Mouse (Mus musculus) heart, embryonic 15.5 days (tissue): ENCODE data around the gene Tenm3. TPM values are rescaled to one million over a fixed set of nuclear protein-coding genes. Genes with fewer than 3 reads are reported as not detected.

ENCODE experiments used
- ATAC-seq: fragments of 200-750 bp; cut with Nextera tagmentation; replicated peaks from 2 replicates; pipeline ENCODE4 v1.8.0; 2017; ENCODE audit warnings: low read depth, moderate TSS enrichment; ENCODE audit not compliant: insufficient number of reproducible peaks, insufficient read depth, low FRiP score
- H3K27ac ChIP-seq: fragments of 300-500 bp; sonication (generic); 2 replicates; pipeline ENCODE4 v1.5.1; 2015; ENCODE audit warnings: mild to moderate bottlenecking, inconsistent platforms
- H3K27me3 ChIP-seq: fragments of 300-500 bp; sonication (generic); 2 replicates; pipeline ENCODE4 v1.6.1; 2015; ENCODE audit warnings: inconsistent platforms
- H3K36me3 ChIP-seq: fragments of 300-500 bp; sonication (generic); 2 replicates; pipeline ENCODE4 v1.6.1; 2015; ENCODE audit warnings: mild to moderate bottlenecking, inconsistent platforms
- H3K4me1 ChIP-seq: fragments of 300-500 bp; sonication (generic); replicated peaks from 2 replicates; pipeline ENCODE4 v1.6.1; 2015; ENCODE audit warnings: inconsistent platforms
- H3K4me2 ChIP-seq: fragments of 300-500 bp; sonication (generic); 2 replicates; pipeline ENCODE4 v1.6.1; 2015; ENCODE audit warnings: inconsistent platforms, mild to moderate bottlenecking, moderate library complexity
- H3K4me3 ChIP-seq: fragments of 300-500 bp; sonication (generic); 2 replicates; pipeline ENCODE4 v1.5.1; 2015; ENCODE audit warnings: mild to moderate bottlenecking, inconsistent platforms
- H3K9ac ChIP-seq: fragments of 300-500 bp; sonication (generic); 2 replicates; pipeline ENCODE4 v1.6.1; 2015; ENCODE audit warnings: mild to moderate bottlenecking, inconsistent platforms
- H3K9me3 ChIP-seq: fragments of 300-500 bp; sonication (generic); replicated peaks from 2 replicates; pipeline ENCODE4 v1.6.1; 2016; ENCODE audit warnings: inconsistent platforms
- WGBS: fragments of 180-500 bp; shearing (Covaris S2); methylation state at CpG from one replicate; pipeline ENCODE4 v1.1.7; 2015; ENCODE audit warnings: mixed read lengths; 5-methylcytosine and 5-hydroxymethylcytosine counted together
- polyA plus RNA-seq: library from polyadenylated mRNA; unstranded; fragments of >200 nt; fragmentation: Nextera tagmentation; extraction: Ambion mirVana; gene quantifications from 2 replicates; pipeline ENCODE4 v1.2.1, GENCODE M21; 2015

Tenm3 gene
- 5.0 and 8.1 TPM in 2 replicates for polyA plus RNA-seq

DNA sequence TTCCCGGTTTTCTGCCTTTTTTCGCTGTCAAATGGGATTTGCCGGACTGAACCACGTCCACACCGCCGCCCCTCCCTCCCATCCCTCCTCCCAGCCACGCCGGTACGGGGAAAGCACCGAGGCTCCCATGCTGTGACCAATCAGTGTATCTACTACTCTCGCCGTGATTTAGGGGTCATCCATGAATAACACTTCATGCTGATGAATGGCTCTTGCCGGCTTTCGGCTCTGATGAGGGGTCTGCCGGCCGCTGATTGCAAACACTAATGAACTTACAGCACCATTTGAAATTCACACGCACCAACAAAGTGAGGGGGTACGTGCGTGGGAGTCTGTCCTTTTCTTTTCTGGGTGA lies at the start of gene Tenm3:
Tenm3 (minus strand) TSS at position 21 of the 355 bp plus-strand sequence.
- no peaks in the 10 kb centered on the region for H3K9me3 ChIP-seq
- peaks cover 22% of the 10 kb centered on the region for H3K4me1 ChIP-seq
- peak within 1 kb of the TSS; percentile 32; the same call in 1 of the 2 replicates for H3K27ac ChIP-seq
- peak within 1 kb of the TSS; percentile 98 for H3K4me2 ChIP-seq
- peaks cover 73% of the 10 kb centered on the region for H3K27me3 ChIP-seq
- no peaks in the 10 kb centered on the region for H3K36me3 ChIP-seq
- H3K9ac ChIP-seq: peak within 1 kb of the TSS; percentile 64
- ATAC-seq: 0 out of 2 replicates have a peak, but pooled peaks have one; percentile 40
- H3K4me3 ChIP-seq: peak within 1 kb of the TSS; percentile 88
- under 1% methylated on average over 19 of the region's 19 CpGs for WGBS

DNA sequence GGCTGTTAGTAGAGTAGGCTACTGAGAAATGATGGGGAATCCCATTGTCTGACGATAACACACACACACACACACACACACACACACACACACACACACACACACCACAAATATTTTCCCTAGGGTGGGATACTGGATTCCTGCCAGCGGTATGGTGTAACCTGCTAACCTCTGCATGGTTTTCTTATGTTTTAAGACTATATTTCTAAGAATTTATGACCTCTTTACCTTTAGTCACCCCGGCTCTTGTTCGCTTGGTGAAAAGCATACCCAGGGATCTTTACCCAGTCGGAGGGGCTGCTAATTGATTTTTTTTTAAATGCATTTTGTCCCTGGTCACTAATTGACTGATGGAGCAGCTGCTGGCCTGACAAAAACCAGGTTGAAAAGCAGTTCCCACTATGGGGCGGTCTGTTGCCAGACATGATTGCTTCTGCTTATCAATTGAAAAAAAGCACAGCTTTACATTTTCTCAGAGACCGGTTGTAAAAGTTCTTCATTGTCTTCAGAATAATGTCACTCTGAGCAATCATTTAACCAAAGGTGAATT lies 46.5 kb upstream of the Tenm3 start:
- 65% methylated on average over 7 of the region's 7 CpGs for WGBS

DNA sequence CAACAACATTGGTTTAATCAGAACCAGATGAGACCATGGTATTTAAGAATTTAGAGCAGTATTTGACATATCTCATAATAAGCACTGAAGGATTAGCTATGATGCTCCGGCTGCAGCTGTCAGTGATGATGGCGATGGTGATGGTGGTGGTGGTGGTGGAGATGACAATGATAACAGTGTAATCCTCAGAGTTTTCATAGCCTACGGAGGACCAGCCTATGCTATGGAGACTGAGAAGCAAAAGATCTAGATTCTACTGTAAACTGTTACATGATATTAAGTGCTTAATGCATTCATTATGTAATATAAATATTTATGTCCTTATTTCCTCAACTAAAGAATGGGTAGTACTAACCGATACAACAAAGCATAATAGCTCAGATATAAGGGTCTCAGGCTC lies 40.5 kb upstream of the Tenm3 start:
- Histone ChIP-seq H3K27me3 (no peaks in the 10 kb centered on the region), H3K9ac (no peak overlapping the region), H3K36me3 (no peaks in the 10 kb centered on the region), H3K4me2 (no peak overlapping the region), H3K4me3 (no peak overlapping the region), H3K4me1 (no peaks in the 10 kb centered on the region), H3K9me3 (no peaks in the 10 kb centered on the region), H3K27ac (no peak overlapping the region)
- no peak for ATAC-seq
- 87% methylated on average over 4 of the region's 4 CpGs for WGBS

More for the DNA sequence above, 46.5 kb upstream of the Tenm3 start:
- no peak overlapping the region for H3K4me3 ChIP-seq
- H3K27ac ChIP-seq: no peak overlapping the region
- ATAC-seq: no peak
- no peaks in the 10 kb centered on the region for H3K27me3 ChIP-seq
- no peak overlapping the region for H3K4me2 ChIP-seq
- no peaks in the 10 kb centered on the region for H3K36me3 ChIP-seq
- H3K9me3 ChIP-seq: no peaks in the 10 kb centered on the region
- H3K9ac ChIP-seq: no peak overlapping the region
- no peaks in the 10 kb centered on the region for H3K4me1 ChIP-seq

DNA sequence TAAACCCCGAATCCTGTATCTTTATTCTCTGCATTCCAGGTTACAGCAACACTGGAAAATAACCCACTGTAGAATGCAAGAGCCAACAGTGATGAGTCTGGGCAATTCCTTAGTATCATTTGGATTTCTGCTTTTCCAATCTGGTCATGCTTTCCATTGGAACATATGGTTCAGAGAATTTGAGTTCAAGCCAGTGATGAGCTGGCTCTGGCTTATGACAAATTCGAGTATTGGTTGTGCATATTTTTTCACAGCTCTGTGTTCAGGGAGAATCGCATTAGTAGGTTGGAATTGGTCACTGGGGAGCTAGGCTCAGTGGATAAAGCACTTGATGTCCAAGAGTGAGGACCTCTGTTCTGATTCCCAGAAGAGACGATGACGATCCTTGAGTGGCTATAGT lies 36.8 kb upstream of the Tenm3 start:
- no peak overlapping the region for H3K4me3 ChIP-seq
- no peak overlapping the region for H3K9ac ChIP-seq
- ATAC-seq: no peak
- no peaks in the 10 kb centered on the region for H3K4me1 ChIP-seq
- no peaks in the 10 kb centered on the region for H3K27me3 ChIP-seq
- H3K27ac ChIP-seq: no peak overlapping the region
- 82% methylated on average over 5 of the region's 5 CpGs for WGBS
- H3K9me3 ChIP-seq: no peaks in the 10 kb centered on the region
- no peak overlapping the region for H3K4me2 ChIP-seq
- H3K36me3 ChIP-seq: no peaks in the 10 kb centered on the region

DNA sequence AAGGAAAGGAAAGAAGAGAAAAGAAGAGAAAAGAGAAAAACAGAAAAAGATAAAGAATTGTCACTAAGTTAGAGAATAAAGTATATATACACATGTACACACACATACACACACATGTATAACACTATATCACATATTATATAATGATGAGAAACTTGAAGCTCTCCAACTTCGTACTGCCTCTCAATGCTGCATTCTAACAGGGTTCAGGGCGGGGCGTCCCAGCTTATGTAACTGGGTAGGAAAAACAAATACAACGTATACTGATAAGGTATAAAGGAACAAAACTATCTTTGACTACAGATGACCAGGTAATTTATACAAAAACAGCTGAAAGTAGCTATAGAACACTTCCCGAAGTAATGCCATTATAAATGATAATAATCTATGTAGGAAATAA lies 22.2 kb upstream of the Tenm3 start:
- 81% methylated on average over 5 of the region's 5 CpGs for WGBS
- no peaks in the 10 kb centered on the region for H3K4me1 ChIP-seq
- H3K4me2 ChIP-seq: no peak overlapping the region
- no peaks in the 10 kb centered on the region for H3K36me3 ChIP-seq
- no peak overlapping the region for H3K27ac ChIP-seq
- no peaks in the 10 kb centered on the region for H3K9me3 ChIP-seq
- no peaks in the 10 kb centered on the region for H3K27me3 ChIP-seq
- no peak for ATAC-seq
- no peak overlapping the region for H3K4me3 ChIP-seq
- H3K9ac ChIP-seq: no peak overlapping the region

DNA sequence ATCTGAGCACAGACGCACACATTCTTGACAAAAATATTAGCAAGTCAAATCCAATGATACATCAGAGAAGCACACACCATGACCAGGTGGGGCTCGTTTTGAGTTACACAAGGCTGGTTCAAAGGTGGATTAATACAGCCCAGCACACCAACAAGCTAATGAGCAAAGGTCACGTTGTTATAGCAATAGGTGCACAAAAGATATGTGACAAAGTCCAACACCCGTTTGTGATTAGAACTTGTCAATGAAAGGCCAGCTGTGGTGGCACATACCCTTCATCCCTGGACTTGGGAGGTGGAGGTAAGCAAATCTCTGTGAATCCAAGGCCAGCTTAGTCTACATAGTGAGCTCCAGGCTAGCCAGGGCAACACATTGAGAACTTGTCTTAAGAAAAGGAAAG lies 21.7 kb upstream of the Tenm3 start:
- Histone ChIP-seq H3K4me2 (no peak overlapping the region), H3K36me3 (no peaks in the 10 kb centered on the region), H3K9ac (no peak overlapping the region), H3K4me3 (no peak overlapping the region), H3K9me3 (no peaks in the 10 kb centered on the region), H3K4me1 (no peaks in the 10 kb centered on the region), H3K27ac (no peak overlapping the region), H3K27me3 (no peaks in the 10 kb centered on the region)
- ATAC-seq: no peak
- 64% methylated on average over 4 of the region's 4 CpGs for WGBS

DNA sequence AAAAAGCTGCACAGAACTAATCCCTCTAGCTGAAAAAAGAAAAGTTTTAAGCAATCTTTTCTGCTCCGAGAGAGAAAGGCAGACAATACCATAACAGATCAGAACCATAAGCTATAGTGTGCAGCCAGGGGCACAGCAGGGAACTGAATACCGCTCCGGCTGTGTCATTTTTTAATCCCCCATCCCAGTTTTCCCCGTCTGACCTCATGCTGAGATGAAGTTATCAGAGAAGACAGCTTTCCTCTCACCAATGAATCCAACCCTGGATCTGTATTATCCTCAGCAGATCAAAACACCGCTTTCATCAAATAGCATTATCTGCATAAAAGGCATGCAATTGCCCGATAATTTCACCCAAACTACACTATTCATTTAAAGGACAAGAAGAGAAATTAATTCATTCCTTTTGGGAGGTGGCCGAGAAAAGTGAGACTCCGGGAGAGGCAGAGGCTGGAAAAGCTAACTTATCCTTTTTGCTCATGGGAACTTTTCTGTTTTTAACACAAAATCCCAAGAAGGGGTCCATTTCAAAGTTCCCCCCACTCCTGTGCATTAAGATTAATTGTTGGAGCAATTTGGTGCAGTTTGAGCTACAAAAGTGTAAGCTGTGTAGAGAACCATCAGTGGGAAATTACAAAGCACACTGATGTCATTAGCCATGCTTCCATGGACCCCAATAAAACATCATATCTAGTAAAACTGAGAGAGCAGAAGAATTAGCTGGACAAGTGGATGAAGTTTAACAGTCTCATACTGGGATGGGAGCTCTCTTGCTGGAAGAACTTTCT lies 6.7 kb upstream of the Tenm3 start:
- ATAC-seq: no peak
- Histone ChIP-seq H3K9me3 (no peaks in the 10 kb centered on the region), H3K4me2 (no peak overlapping the region), H3K4me1 (no peaks in the 10 kb centered on the region), H3K27me3 (peaks cover 26% of the 10 kb centered on the region), H3K9ac (no peak overlapping the region), H3K27ac (no peak overlapping the region), H3K4me3 (no peak overlapping the region), H3K36me3 (no peaks in the 10 kb centered on the region)
- 64% methylated on average over 8 of the region's 8 CpGs for WGBS

DNA sequence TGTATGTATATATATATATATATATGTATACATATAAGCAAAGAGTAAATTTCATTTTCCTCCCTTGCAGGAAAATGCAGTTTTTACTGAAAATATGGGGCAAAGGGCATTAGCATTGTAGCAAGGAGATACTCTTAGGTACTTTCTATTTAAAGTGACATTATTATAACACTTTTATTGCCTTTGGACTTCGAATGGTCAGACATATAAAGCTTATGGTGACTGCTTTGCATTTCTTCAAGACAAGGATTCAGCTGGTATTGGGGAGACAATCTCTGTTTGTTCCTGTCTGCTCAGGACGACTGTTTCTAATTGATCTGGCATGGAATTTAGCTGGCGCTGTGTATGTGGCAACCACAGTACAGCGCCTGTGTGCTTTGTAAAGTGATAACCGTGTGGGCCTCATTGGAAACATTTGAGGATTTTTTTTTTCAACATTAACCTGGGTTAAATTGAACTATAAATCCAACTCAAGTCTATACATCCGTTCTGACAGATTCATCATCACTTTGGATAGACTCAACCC lies 5.4 kb upstream of the Tenm3 start:
- H3K27me3 ChIP-seq: peaks cover 39% of the 10 kb centered on the region
- peaks cover 9% of the 10 kb centered on the region for H3K4me1 ChIP-seq
- H3K27ac ChIP-seq: no peak overlapping the region
- H3K9ac ChIP-seq: no peak overlapping the region
- WGBS: 82% methylated on average over 6 of the region's 6 CpGs
- no peaks in the 10 kb centered on the region for H3K36me3 ChIP-seq
- no peaks in the 10 kb centered on the region for H3K9me3 ChIP-seq
- ATAC-seq: no peak
- no peak overlapping the region for H3K4me3 ChIP-seq
- no peak overlapping the region for H3K4me2 ChIP-seq

DNA sequence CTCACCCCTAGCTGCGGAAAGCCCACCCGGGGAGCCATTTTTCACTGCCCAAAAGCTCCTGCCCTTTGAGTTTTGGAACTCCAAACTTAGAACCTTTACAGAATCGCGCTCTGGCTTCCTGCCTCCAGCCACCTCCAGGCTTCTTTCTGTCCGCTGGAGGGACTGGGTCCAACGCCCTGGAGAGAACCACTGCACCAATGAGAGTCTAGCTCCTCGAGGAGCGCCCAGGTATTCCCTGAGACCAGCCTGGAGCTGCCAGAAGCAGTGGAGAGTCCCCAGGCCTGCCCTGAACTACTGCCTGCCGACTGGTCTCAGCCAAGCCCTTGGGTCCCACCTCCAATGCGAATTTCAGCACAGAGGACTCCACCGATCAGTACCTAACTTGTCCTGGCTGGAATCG lies 1.2 kb upstream of the Tenm3 start:
- Histone ChIP-seq H3K9ac (no peak overlapping the region; the same call in 1 of the 2 replicates), H3K4me3 (peak overlapping the region; percentile 88), H3K36me3 (no peaks in the 10 kb centered on the region), H3K27me3 (peaks cover 70% of the 10 kb centered on the region), H3K4me1 (peaks cover 22% of the 10 kb centered on the region), H3K4me2 (peak overlapping the region; percentile 98), H3K9me3 (no peaks in the 10 kb centered on the region), H3K27ac (no peak overlapping the region)
- no peak for ATAC-seq
- WGBS: 11% methylated on average over 12 of the region's 12 CpGs

DNA sequence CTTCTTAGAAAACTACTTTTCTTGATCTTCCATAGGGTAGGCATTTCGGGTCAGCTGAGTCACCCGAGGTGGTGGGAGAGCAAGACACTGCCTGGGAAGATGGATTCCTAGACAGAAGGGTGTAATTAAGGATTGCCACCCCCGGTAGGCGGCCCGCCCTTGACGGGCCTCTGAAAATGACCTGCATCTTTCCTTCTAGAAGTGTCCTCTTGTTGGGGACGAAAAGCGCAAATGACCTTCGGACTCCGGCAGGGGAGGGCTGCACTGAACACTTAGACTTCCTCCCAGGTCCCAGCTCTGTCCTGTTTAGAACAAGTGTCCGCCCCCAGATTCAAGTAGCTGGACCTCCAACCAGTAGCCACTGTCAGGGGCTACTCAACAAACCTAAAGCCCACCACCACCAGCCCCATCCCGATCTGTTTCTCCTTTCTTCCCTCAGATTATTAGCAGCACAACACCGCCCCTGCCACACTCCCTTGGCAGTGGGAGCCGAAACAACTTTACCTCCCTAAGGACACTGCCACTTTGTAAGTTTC lies 687 bp upstream of the Tenm3 start:
- Histone ChIP-seq H3K4me2 (peak overlapping the region; percentile 98), H3K36me3 (no peaks in the 10 kb centered on the region), H3K27me3 (peaks cover 72% of the 10 kb centered on the region), H3K9ac (peak overlapping the region; percentile 64), H3K4me1 (peaks cover 22% of the 10 kb centered on the region), H3K27ac (no peak overlapping the region), H3K4me3 (peak overlapping the region; percentile 88), H3K9me3 (no peaks in the 10 kb centered on the region)
- WGBS: under 1% methylated on average over 14 of the region's 14 CpGs
- no peak for ATAC-seq

DNA sequence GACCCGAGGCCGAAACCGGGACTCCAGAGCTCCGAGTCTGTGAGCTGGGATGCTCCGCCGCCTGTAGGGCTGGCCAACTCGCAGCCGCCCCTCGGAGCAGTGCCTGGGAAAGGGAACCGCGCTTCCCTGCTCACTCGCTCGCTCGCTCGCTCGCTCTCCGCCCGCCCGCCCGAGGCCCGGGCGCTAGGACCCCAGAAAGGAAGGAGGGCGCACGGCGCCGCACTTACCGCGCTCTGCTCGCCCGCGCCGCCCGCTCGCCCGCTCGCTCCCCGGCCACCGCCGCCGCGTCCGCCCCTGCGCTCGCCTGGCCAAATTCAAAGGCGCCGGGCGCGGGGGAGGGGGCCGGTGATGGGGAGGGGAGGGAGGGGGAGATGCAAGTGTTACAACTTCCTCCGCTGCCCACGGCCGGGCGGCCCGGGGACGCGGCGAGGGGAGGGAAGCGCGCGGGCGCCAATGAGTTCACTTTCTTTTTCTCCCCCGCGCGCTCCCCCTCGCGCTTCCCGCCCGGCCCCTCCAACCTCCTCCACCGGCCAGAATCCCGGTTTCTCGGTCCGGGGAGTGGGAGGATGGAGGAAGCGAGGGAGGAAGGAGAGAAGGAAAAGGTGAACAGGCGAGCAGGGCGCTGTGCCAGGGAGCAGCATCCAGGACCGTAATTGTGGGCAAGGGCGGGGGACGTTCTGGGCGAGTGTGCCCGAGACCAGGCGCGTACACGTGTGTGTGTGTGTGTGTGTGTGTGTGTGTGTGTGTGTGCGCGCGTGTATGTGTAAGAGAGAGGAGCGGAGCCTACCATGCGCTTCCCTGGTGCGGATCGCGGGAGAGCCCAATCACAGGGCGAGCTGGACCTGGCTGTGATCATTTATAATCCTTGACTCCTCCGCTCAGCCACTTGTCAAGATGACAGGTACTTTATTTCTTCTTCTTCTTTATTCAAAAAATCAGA lies 490 bp downstream of the Tenm3 start:
- Histone ChIP-seq H3K27ac (peak overlapping the region; percentile 32; the same call in 1 of the 2 replicates), H3K4me1 (peaks cover 22% of the 10 kb centered on the region), H3K4me2 (peak overlapping the region; percentile 98), H3K27me3 (peaks cover 76% of the 10 kb centered on the region), H3K4me3 (peak overlapping the region; percentile 88), H3K9ac (peak overlapping the region; percentile 64), H3K9me3 (no peaks in the 10 kb centered on the region), H3K36me3 (no peaks in the 10 kb centered on the region)
- 1% methylated on average over 75 of the region's 93 CpGs for WGBS
- ATAC-seq: peak; percentile 68
